Mouse (Mus musculus): ENCODE results near the gene Dpm3.

DNA sequence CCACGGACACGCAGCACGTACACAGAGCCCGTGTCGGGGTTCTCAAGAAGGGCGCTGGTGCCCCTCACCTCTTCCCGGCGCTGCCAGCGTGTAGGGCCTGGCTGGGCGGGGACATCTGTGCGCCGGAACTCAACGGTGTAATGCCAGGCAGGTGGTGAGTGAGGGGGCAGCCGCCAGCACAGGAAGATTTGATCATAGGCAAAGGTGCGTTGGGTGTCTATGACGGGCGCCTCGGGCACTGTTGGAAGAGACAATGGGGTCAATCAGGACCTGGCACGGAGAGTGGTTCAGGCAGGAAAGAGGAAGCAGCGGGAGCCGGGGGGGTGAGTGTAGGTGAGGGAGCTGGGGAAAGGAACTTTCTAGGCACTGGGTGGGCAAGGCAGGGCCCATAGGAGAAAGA lies 21.5 kb upstream of the Dpm3 start:
- no peak for TF ChIP-seq CTCF (IDR thresholded peaks at IDR 0.05; ENCODE audit: extremely low read depth, insufficient read depth, insufficient read length, insufficient replicate concordance)
- no peak for TF ChIP-seq POLR2A (IDR thresholded peaks at IDR 0.05; ENCODE audit: low read depth, low read length)

All from spleen, adult 2 months (tissue).